Mouse (Mus musculus) CD4-positive, CD25-positive, alpha-beta regulatory T cell, adult 4 months (primary cell): Measurements from ENCODE around the gene Babam2. TPM values are rescaled to one million over a fixed set of nuclear protein-coding genes. Genes with fewer than 3 reads are reported as not detected.

Source experiments
- ATAC-seq: one replicate; pipeline ENCODE4 v1.8.0; 2017
- polyA plus RNA-seq, 2 experiments: library from polyadenylated mRNA; unstranded; fragments of 100-300 nt; shearing (Covaris generic); gene quantifications; one replicate each; pipeline ENCODE4 v1.2.1; 2017

The Babam2 gene
- polyA plus RNA-seq, 2 experiments from 2014 or later, result 104 to 119 TPM

- no peak for ATAC-seq
Observed at GRCm38 (mm10) chr5:31888341-31888740, 190.9 kb downstream of the Babam2 start.

GRCm38 (mm10) chr5:31892631-31893030 is 195.1 kb downstream of the Babam2 start:
- no peak for ATAC-seq

GRCm38 (mm10) chr5:31899901-31900300 is 202.4 kb downstream of the Babam2 start:
- ATAC-seq, result no peak

DNA sequence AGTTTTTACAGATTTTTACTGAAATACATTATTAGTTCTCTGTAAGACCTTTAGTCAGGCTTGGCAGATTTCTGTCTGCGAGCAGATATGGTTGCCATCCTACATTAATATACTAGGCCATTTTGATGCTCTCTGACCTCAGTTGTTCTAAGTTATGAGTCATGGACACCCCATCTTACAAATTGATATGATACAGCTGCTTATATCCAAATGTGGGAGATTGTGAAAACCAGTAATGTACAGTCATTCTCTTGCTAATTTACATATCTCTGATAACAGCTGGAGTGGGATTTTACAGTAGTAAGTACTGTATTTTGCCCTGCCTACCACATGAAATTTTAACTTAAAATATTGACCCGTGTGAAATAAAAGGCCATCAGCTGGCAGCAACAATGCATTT is 204.7 kb downstream of the Babam2 start:
- no peak for ATAC-seq

DNA sequence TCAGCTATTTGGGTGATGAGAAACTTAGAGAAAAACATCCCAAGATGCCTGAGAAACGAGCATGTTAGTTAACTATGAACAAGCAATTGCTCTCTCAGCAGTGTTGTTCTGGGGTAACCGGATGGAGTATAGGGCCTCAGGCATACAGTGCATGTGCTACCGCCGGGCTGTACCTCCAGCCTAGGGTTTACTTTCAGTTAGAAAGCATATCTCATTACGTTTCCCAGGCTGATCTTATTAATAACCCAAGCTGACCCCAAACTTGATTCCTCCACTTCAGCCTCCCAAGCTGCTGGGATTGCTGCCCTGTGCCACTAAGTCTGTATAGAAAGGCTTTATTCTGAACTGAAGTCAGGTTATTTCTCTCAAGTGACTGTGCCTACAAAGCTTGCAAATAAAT is 205.4 kb downstream of the Babam2 start:
- ATAC-seq, result no peak

DNA sequence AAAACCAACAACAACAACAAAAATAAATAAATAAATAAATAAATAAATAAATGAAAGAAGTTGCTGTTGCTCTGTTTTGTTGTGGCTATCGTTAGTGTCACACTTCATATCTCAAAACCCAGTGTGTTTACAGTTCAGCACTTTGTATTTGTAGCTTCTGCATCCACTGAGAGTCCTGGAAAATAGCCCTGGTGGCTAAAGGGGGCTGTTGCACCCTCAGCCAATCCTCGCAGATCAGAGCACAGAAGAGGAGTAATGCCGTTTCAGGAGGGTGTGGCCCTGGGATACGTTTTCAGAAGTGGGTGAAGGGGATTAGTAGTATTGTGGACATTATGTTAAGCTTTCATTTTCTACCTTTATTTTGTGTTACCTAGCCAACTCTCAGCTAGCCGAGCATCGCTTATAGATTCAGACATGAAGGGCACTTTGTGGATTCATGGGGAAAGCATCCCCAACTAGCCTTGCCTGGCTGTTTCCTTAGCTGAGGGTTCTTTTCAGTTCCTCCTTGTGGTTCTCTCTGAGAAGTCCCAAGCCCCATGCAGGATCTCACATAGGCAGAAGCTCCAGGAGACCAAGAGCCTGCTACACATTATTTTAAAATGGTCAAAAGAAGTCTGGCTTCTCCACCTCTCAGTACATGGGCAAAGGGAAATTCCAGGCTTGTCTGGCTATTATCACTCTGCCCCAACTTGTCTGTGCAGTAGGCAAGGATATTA is 207.6 kb downstream of the Babam2 start:
- no peak for ATAC-seq

- no peak for ATAC-seq
Observed at GRCm38 (mm10) chr5:31905808-31906207, 208.3 kb downstream of the Babam2 start.

GRCm38 (mm10) chr5:31906286-31906951 is 208.9 kb downstream of the Babam2 start:
- no peak for ATAC-seq

DNA sequence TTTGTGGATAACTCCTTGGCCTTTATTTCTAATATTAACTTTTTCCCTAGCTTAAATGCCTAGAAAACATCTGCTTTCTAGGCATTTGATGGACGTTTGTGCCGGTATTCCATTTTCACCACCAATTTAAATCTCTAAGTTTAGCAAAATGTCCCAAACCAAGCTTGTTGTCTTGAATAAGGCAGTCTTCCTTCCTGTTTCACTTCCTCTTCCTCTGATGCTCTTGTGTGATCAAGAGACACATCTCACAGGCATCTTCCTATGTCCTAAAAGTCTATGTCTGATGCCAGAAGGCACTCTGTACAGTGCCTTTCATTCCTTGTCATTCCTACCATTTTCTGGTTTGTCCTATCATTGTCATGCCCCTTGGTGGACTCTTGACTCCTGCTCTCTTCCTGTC is 210.5 kb downstream of the Babam2 start:
- ATAC-seq, result no peak

- ATAC-seq, result no peak
Observed at GRCm38 (mm10) chr5:31908818-31909217, 211.3 kb downstream of the Babam2 start.

- ATAC-seq, result no peak
Observed at GRCm38 (mm10) chr5:31916241-31916640, 218.8 kb downstream of the Babam2 start.

GRCm38 (mm10) chr5:31918566-31918965 is 221.1 kb downstream of the Babam2 start:
- ATAC-seq, result peak; percentile 98

DNA sequence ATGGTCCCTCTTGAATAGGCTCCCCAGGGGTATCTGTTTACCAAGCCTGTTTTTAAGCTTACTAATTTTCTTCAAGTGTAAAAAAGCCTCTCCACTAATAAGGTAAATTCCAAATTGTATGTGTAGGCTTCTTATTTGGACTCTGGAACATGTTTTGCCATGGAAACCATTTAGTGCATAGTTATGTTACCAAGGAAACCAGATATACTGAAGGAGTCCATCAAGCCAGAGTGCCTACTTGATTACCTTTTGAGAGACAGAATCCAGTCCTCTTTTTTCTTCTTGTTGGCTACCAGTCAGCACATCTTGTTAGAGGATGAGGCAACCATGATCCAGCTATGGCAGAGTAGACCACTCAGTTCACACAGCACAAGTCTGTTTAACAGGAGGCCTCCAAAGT is 222.6 kb downstream of the Babam2 start:
- ATAC-seq, result no peak

DNA sequence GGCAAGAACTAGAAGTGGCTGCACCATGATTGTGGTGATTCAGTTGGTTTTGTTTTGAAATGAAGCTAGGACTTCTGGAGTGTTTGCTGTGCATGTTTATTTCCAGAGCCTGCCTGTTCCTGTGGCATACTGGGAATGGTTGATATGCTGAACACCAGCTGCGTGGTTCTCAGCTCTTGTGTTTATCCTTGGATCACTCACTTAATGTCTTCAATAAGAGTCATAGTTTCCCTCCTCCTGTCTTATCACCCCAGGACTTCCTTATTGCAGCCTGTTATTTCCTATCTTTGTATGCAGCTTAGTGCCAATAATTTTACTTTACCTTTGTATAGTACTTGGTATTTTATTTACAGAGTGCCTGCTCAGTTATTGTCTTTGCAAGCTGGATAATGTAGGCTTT is 223.4 kb downstream of the Babam2 start:
- ATAC-seq, result no peak

GRCm38 (mm10) chr5:31924075-31924474 is 226.6 kb downstream of the Babam2 start:
- no peak for ATAC-seq

GRCm38 (mm10) chr5:31926551-31926950 is 229.1 kb downstream of the Babam2 start:
- ATAC-seq, result peak; percentile 56

DNA sequence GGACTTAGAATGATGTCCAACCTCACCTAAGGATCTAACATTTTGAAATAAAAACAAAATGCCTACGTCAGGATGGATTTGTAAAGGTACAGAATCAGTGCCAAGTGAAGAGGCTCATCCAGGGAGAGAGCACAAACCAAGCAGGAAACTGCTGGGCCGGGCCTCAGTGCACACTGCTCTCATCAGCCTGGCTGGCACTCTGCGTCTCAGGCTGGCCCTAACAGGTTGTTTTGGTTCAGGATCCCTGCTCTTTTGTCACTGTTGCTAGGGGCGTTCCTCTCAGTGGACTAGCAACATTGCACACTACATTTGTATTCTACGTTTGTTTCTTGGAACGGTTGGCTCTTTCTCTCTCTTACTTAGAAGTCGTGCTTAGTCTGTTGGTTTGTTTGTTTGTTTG is 231.5 kb downstream of the Babam2 start:
- ATAC-seq, result no peak

DNA sequence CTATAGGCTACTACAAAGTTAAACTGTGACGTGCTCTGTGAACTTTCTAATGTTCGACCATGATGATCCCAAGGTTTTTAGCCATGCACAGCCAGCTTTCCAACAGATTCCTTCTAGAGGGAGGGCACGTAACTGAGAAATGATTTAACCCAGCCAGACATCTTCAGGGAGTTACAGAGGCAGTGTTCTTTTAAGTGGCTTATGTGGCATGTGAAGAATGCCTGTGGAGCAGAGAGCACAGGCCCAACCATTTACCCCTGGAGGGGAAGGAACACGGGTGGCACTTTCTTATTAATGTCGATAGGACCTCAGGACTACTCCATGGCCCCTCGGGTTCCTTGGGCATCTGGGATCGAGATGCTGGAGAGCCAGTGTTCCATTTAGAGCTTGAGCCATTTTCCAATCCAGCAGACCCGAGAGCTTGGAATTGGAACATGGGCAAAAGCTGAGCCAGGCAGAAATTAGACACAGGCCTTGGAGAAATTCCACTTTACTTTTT is 233.7 kb downstream of the Babam2 start:
- ATAC-seq, result no peak

DNA sequence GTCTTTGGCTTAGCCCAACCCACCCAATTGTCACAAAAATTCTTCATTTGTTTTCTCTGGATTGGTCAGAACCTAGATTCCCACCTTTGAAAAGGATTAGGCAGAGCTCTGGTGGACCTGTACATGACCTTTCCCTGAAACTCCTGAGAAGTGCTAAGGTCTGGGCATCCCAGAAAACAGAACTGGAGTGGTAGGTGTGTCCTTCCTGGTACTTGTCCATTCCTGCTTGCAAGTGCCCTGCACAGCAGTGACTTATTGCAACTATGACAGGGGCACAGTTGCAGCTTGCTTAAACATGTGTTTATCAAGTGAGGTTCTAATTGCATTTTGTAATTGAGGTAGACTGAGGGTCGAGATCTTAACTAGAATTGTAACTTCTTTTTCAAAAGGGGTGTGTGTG is 234.2 kb downstream of the Babam2 start:
- no peak for ATAC-seq

GRCm38 (mm10) chr5:31933296-31933695 is 235.8 kb downstream of the Babam2 start:
- ATAC-seq, result no peak

GRCm38 (mm10) chr5:31934397-31934796 is 236.9 kb downstream of the Babam2 start:
- ATAC-seq, result no peak

- ATAC-seq, result no peak
Observed at GRCm38 (mm10) chr5:31935936-31936335, 238.5 kb downstream of the Babam2 start.

GRCm38 (mm10) chr5:31936523-31936922 is 239.0 kb downstream of the Babam2 start:
- no peak for ATAC-seq

- no peak for ATAC-seq
Observed at GRCm38 (mm10) chr5:31940876-31941275, 243.4 kb downstream of the Babam2 start.
